Mouse (Mus musculus) G1E (cell line): ENCODE data around the gene Sarnp.

Experiments used
- CTCF ChIP-seq: IDR thresholded peaks from 2 replicates; pipeline ENCODE4 v1.5.1; 2012; ENCODE audit warnings: low read depth, low read length, inconsistent platforms, mixed read lengths
- GATA1 ChIP-seq: IDR thresholded peaks from 2 replicates; pipeline ENCODE4 v1.6.1; 2012; ENCODE audit warnings: borderline replicate concordance, low read length, inconsistent platforms, mixed read lengths
- POLR2AphosphoS5 ChIP-seq: IDR thresholded peaks from 2 replicates; pipeline ENCODE4 v1.6.1; 2012; ENCODE audit warnings: low read depth, low read length, inconsistent platforms; ENCODE audit not compliant: insufficient replicate concordance
- TAL1 ChIP-seq: conservative IDR thresholded peaks from 2 replicates; pipeline ENCODE4 v1.6.1; 2012; ENCODE audit warnings: low read depth, low read length, inconsistent platforms, mixed read lengths

- TF ChIP-seq CTCF, result no peak
- TF ChIP-seq TAL1, result no peak
- TF ChIP-seq GATA1, result no peak
- TF ChIP-seq POLR2AphosphoS5, result no peak
Measured at GRCm38 (mm10) chr10:128899759-128900490, 82.8 kb downstream of the Sarnp start.
